Mouse (Mus musculus): ENCODE measurements around the gene 4930595D18Rik. TPM values are rescaled to one million over a fixed set of nuclear protein-coding genes. Genes with fewer than 3 reads are reported as not detected.

4930595D18Rik gene
- total and polyA plus RNA-seq, 3 experiments, result 0.35 TPM; not detected in 2

- Histone ChIP-seq H3K9ac (ENCODE audit: control insufficient read depth, low read depth, low read length, poor library complexity, severe bottlenecking) (no peak overlapping the region), H3K79me2 (ENCODE audit: control insufficient read depth, insufficient read depth, low read length, poor library complexity) (no peaks in the 10 kb centered on the region), H3K4me1 (ENCODE audit: control insufficient read depth in 1 of 2, insufficient read depth in 2 of 2, low read length in 2 of 2) (no peaks in the 10 kb centered on the region), H3K4me3 (ENCODE audit: control insufficient read depth in 1 of 2, insufficient read depth in 1 of 2, low read depth in 2 of 2, low read length in 2 of 2) (no peak overlapping the region), H3K27me3 (ENCODE audit: control insufficient read depth in 1 of 2, insufficient read depth in 2 of 2, low read length in 2 of 2) (no peaks in the 10 kb centered on the region), H3K27ac (ENCODE audit: control insufficient read depth, low read depth, low read length) (no peak overlapping the region), H3K36me3 (ENCODE audit: control insufficient read depth in 1 of 2, insufficient read depth in 2 of 2, low read length in 2 of 2) (no peaks in the 10 kb centered on the region), H3K9me3 (replicated peaks; ENCODE audit: insufficient read depth, low read length) (no peaks in the 10 kb centered on the region)
- no peak for DNase-seq (ENCODE audit: low read depth, low spot score)
- TF ChIP-seq ELF1 (IDR thresholded peaks at IDR 0.05; ENCODE audit: low read depth, low read length), result no peak
- TF ChIP-seq ZC3H11A (IDR thresholded peaks at IDR 0.05; ENCODE audit: low read depth, low read length), result no peak
- TF ChIP-seq SMC3 (IDR thresholded peaks at IDR 0.05; ENCODE audit: low read depth, low read length), result no peak
- no peak for TF ChIP-seq POLR2AphosphoS2 (IDR thresholded peaks at IDR 0.05; ENCODE audit: low read length)
- TF ChIP-seq ZNF384 (IDR thresholded peaks at IDR 0.05; ENCODE audit: low read depth, low read length), result no peak
- TF ChIP-seq TAL1 (IDR thresholded peaks at IDR 0.05; ENCODE audit: low read length), result no peak
- TF ChIP-seq JUND (IDR thresholded peaks at IDR 0.05; ENCODE audit: low read depth, low read length), result no peak
- no peak for TF ChIP-seq USF2 (IDR thresholded peaks at IDR 0.05; ENCODE audit: borderline replicate concordance in 1 of 2, insufficient read depth in 1 of 2, low read depth in 1 of 2, low read length in 2 of 2)
- TF ChIP-seq TBP (IDR thresholded peaks at IDR 0.05; ENCODE audit: low read depth, low read length), result no peak
Observed at GRCm38 (mm10) chr12:111124601-111125260, 59.6 kb downstream of the 4930595D18Rik start.

GRCm38 (mm10) chr12:111122332-111122852, 61.9 kb downstream of the 4930595D18Rik start:
- Histone ChIP-seq H3K4me1 (ENCODE audit: control insufficient read depth in 1 of 2, insufficient read depth in 2 of 2, low read length in 2 of 2) (no peaks in the 10 kb centered on the region), H3K9ac (ENCODE audit: control insufficient read depth, low read depth, low read length, poor library complexity, severe bottlenecking) (no peak overlapping the region), H3K4me3 (ENCODE audit: control insufficient read depth in 1 of 2, insufficient read depth in 1 of 2, low read depth in 2 of 2, low read length in 2 of 2) (no peak overlapping the region), H3K9me3 (replicated peaks; ENCODE audit: insufficient read depth, low read length) (no peaks in the 10 kb centered on the region), H3K36me3 (ENCODE audit: control insufficient read depth in 1 of 2, insufficient read depth in 2 of 2, low read length in 2 of 2) (peaks cover 0 to 3% of the 10 kb centered on the region in 2 experiments; a peak in 2 of 4 replicates), H3K27me3 (ENCODE audit: control insufficient read depth in 1 of 2, insufficient read depth in 2 of 2, low read length in 2 of 2) (no peaks in the 10 kb centered on the region), H3K27ac (ENCODE audit: control insufficient read depth, low read depth, low read length) (no peak overlapping the region), H3K79me2 (ENCODE audit: control insufficient read depth, insufficient read depth, low read length, poor library complexity) (no peaks in the 10 kb centered on the region)
- TF ChIP-seq RAD21 (IDR thresholded peaks at IDR 0.05; ENCODE audit: low read depth, low read length) (peak; percentile 54), ZC3H11A (IDR thresholded peaks at IDR 0.05; ENCODE audit: low read depth, low read length) (peak; percentile 63), NELFE (IDR thresholded peaks at IDR 0.05; ENCODE audit: low read depth, low read length) (no peak), MYC (IDR thresholded peaks at IDR 0.05; ENCODE audit: low read depth, low read length) (0 out of 2 replicates have a peak, but pooled peaks have one; percentile 30), ZNF384 (IDR thresholded peaks at IDR 0.05; ENCODE audit: low read depth, low read length) (0 out of 2 replicates have a peak, but pooled peaks have one; percentile 12), MAFK (IDR thresholded peaks at IDR 0.05; ENCODE audit: borderline replicate concordance, low read depth, low read length) (no peak), SMC3 (IDR thresholded peaks at IDR 0.05; ENCODE audit: low read depth, low read length) (peak; percentile 71), TCF12 (IDR thresholded peaks at IDR 0.05; ENCODE audit: low read depth, low read length) (no peak), POLR2A (IDR thresholded peaks at IDR 0.05; ENCODE audit: control insufficient read depth in 1 of 2, insufficient read depth in 1 of 2, low read depth in 1 of 2, low read length in 2 of 2, poor library complexity in 1 of 2) (no peak), CTCF (IDR thresholded peaks at IDR 0.05 in 2 of 3, conservative IDR thresholded peaks at IDR 0.05 in 1 of 3; ENCODE audit: control insufficient read depth in 1 of 3, insufficient read depth in 1 of 3, low read depth in 2 of 3, low read length in 3 of 3, poor library complexity in 1 of 3, severe bottlenecking in 1 of 3) (peak; percentile 71 to 100 (median 89)), HCFC1 (IDR thresholded peaks at IDR 0.05; ENCODE audit: low read depth, low read length) (no peak)
- peak; percentile 80 for DNase-seq (ENCODE audit: low read depth, low spot score)

All from MEL (cell line).